Mouse (Mus musculus) midbrain, embryonic 15.5 days (tissue): ENCODE measurements around the gene 4930595D18Rik. TPM values are rescaled to one million over a fixed set of nuclear protein-coding genes. Genes with fewer than 3 reads are reported as not detected.

ENCODE experiments used
- ATAC-seq: fragments of 200-750 bp; cut with Nextera tagmentation; replicated peaks from 2 replicates; pipeline ENCODE4 v1.8.0; 2017; ENCODE audit warnings: moderate TSS enrichment
- H3K27ac ChIP-seq: fragments of 300-500 bp; sonication (generic); 2 replicates; pipeline ENCODE4 v1.5.1; 2015; ENCODE audit warnings: mild to moderate bottlenecking, inconsistent platforms
- H3K27me3 ChIP-seq: fragments of 300-500 bp; sonication (generic); replicated peaks from 2 replicates; pipeline ENCODE4 v1.6.1; 2015; ENCODE audit warnings: inconsistent platforms
- H3K36me3 ChIP-seq: fragments of 300-500 bp; sonication (generic); replicated peaks from 2 replicates; pipeline ENCODE4 v1.6.1; 2015; ENCODE audit warnings: inconsistent platforms
- H3K4me1 ChIP-seq: fragments of 300-500 bp; sonication (generic); 2 replicates; pipeline ENCODE4 v1.6.1; 2015; ENCODE audit warnings: inconsistent platforms
- H3K4me2 ChIP-seq: fragments of 300-500 bp; sonication (generic); 2 replicates; pipeline ENCODE4 v1.6.1; 2015; ENCODE audit warnings: inconsistent platforms, mild to moderate bottlenecking, moderate library complexity
- H3K4me3 ChIP-seq: fragments of 300-500 bp; sonication (generic); 2 replicates; pipeline ENCODE4 v1.5.1; 2015; ENCODE audit warnings: mild to moderate bottlenecking, inconsistent platforms
- H3K9ac ChIP-seq: fragments of 300-500 bp; sonication (generic); 2 replicates; pipeline ENCODE4 v1.6.1; 2015; ENCODE audit warnings: mild to moderate bottlenecking, inconsistent platforms
- H3K9me3 ChIP-seq: fragments of 300-500 bp; sonication (generic); 2 replicates; pipeline ENCODE4 v1.6.1; 2016; ENCODE audit warnings: inconsistent platforms
- WGBS: fragments of 180-500 bp; shearing (Covaris S2); methylation state at CpG from one replicate; pipeline ENCODE4 v1.1.7; 2015; ENCODE audit warnings: mixed read lengths; 5-methylcytosine and 5-hydroxymethylcytosine counted together
- polyA plus RNA-seq: library from polyadenylated mRNA; unstranded; fragments of >200 nt; fragmentation: Nextera tagmentation; extraction: Ambion mirVana; gene quantifications from 2 replicates; pipeline ENCODE4 v1.2.1, GENCODE M21; 2015

4930595D18Rik gene
- polyA plus RNA-seq, 1 experiment from 2014 or later, result 0.21 TPM

- no peak overlapping the region for H3K4me3 ChIP-seq
- H3K4me1 ChIP-seq, result peaks cover 9% of the 10 kb centered on the region
- no peak for ATAC-seq
- WGBS, result 14% methylated on average over 6 of the region's 6 CpGs
- no peak overlapping the region for H3K27ac ChIP-seq
- H3K9me3 ChIP-seq, result no peaks in the 10 kb centered on the region
- H3K9ac ChIP-seq, result no peak overlapping the region
- H3K27me3 ChIP-seq, result no peaks in the 10 kb centered on the region
- H3K4me2 ChIP-seq, result no peak overlapping the region
- no peaks in the 10 kb centered on the region for H3K36me3 ChIP-seq
Measured at GRCm38 (mm10) chr12:111150236-111150596, 34.1 kb downstream of the 4930595D18Rik start.

GRCm38 (mm10) chr12:111149495-111150235 lies 34.6 kb downstream of the 4930595D18Rik start:
- H3K27ac ChIP-seq, result no peak overlapping the region
- no peaks in the 10 kb centered on the region for H3K9me3 ChIP-seq
- H3K36me3 ChIP-seq, result no peaks in the 10 kb centered on the region
- no peak for ATAC-seq
- no peak overlapping the region for H3K4me2 ChIP-seq
- WGBS, result 68% methylated on average over 17 of the region's 17 CpGs
- H3K27me3 ChIP-seq, result no peaks in the 10 kb centered on the region
- H3K9ac ChIP-seq, result no peak overlapping the region
- H3K4me3 ChIP-seq, result no peak overlapping the region
- peaks cover 14% of the 10 kb centered on the region for H3K4me1 ChIP-seq

- Histone ChIP-seq H3K4me2 (no peak overlapping the region), H3K4me1 (peaks cover 26% of the 10 kb centered on the region), H3K27me3 (no peaks in the 10 kb centered on the region), H3K27ac (no peak overlapping the region), H3K9me3 (no peaks in the 10 kb centered on the region), H3K36me3 (no peaks in the 10 kb centered on the region), H3K4me3 (no peak overlapping the region), H3K9ac (no peak overlapping the region)
- WGBS, result 45% methylated on average over 9 of the region's 9 CpGs
- ATAC-seq, result no peak; the same call in 1 of the 2 replicates
Measured at GRCm38 (mm10) chr12:111145269-111145668, 39.0 kb downstream of the 4930595D18Rik start.

GRCm38 (mm10) chr12:111144598-111144997 lies 39.7 kb downstream of the 4930595D18Rik start:
- Histone ChIP-seq H3K4me1 (peaks cover 26% of the 10 kb centered on the region), H3K4me3 (no peak overlapping the region), H3K9me3 (no peaks in the 10 kb centered on the region), H3K9ac (no peak overlapping the region), H3K27me3 (no peaks in the 10 kb centered on the region), H3K27ac (no peak overlapping the region), H3K4me2 (no peak overlapping the region), H3K36me3 (no peaks in the 10 kb centered on the region)
- 98% methylated on average over 2 of the region's 2 CpGs for WGBS
- no peak for ATAC-seq

- H3K4me3 ChIP-seq, result no peak overlapping the region
- peak; percentile 44 for ATAC-seq
- H3K27ac ChIP-seq, result peak overlapping the region; percentile 56
- peaks cover 26% of the 10 kb centered on the region for H3K4me1 ChIP-seq
- H3K36me3 ChIP-seq, result no peaks in the 10 kb centered on the region
- WGBS, result 61% methylated on average over 16 of the region's 16 CpGs
- H3K9ac ChIP-seq, result no peak overlapping the region
- no peaks in the 10 kb centered on the region for H3K9me3 ChIP-seq
- H3K27me3 ChIP-seq, result no peaks in the 10 kb centered on the region
- H3K4me2 ChIP-seq, result peak overlapping the region; percentile 31
Measured at GRCm38 (mm10) chr12:111143509-111144063, 40.7 kb downstream of the 4930595D18Rik start.

GRCm38 (mm10) chr12:111143005-111143508 lies 41.2 kb downstream of the 4930595D18Rik start:
- WGBS, result 6% methylated on average over 12 of the region's 12 CpGs
- no peaks in the 10 kb centered on the region for H3K36me3 ChIP-seq
- no peaks in the 10 kb centered on the region for H3K27me3 ChIP-seq
- no peaks in the 10 kb centered on the region for H3K9me3 ChIP-seq
- ATAC-seq, result peak; percentile 68
- peaks cover 26% of the 10 kb centered on the region for H3K4me1 ChIP-seq
- peak overlapping the region; percentile 56 for H3K27ac ChIP-seq
- H3K4me2 ChIP-seq, result peak overlapping the region; percentile 31
- 0 out of 2 replicates have a peak overlapping the region, but pooled peaks have one; percentile 1 for H3K4me3 ChIP-seq
- H3K9ac ChIP-seq, result no peak overlapping the region

- Histone ChIP-seq H3K9ac (no peak overlapping the region), H3K9me3 (no peaks in the 10 kb centered on the region), H3K4me1 (no peaks in the 10 kb centered on the region), H3K4me3 (no peak overlapping the region), H3K27me3 (no peaks in the 10 kb centered on the region), H3K4me2 (no peak overlapping the region), H3K27ac (no peak overlapping the region), H3K36me3 (no peaks in the 10 kb centered on the region)
- WGBS, result 66% methylated on average over 2 of the region's 2 CpGs
- no peak for ATAC-seq
Measured at GRCm38 (mm10) chr12:111137079-111137478, 47.2 kb downstream of the 4930595D18Rik start.

GRCm38 (mm10) chr12:111135953-111136352 lies 48.3 kb downstream of the 4930595D18Rik start:
- WGBS, result 77% methylated on average over 3 of the region's 3 CpGs
- Histone ChIP-seq H3K36me3 (no peaks in the 10 kb centered on the region), H3K27me3 (no peaks in the 10 kb centered on the region), H3K9me3 (no peaks in the 10 kb centered on the region), H3K27ac (no peak overlapping the region), H3K4me2 (no peak overlapping the region), H3K9ac (no peak overlapping the region), H3K4me3 (no peak overlapping the region), H3K4me1 (no peaks in the 10 kb centered on the region)
- ATAC-seq, result no peak

GRCm38 (mm10) chr12:111134791-111135733 lies 49.2 kb downstream of the 4930595D18Rik start:
- ATAC-seq, result no peak
- no peaks in the 10 kb centered on the region for H3K9me3 ChIP-seq
- H3K4me2 ChIP-seq, result no peak overlapping the region
- H3K27ac ChIP-seq, result 0 out of 2 replicates have a peak overlapping the region, but pooled peaks have one; percentile 60
- no peak overlapping the region for H3K9ac ChIP-seq
- no peaks in the 10 kb centered on the region for H3K4me1 ChIP-seq
- no peaks in the 10 kb centered on the region for H3K36me3 ChIP-seq
- no peak overlapping the region for H3K4me3 ChIP-seq
- 66% methylated on average over 19 of the region's 19 CpGs for WGBS
- H3K27me3 ChIP-seq, result no peaks in the 10 kb centered on the region

- 68% methylated on average over 7 of the region's 7 CpGs for WGBS
- no peak for ATAC-seq
- Histone ChIP-seq H3K27me3 (no peaks in the 10 kb centered on the region), H3K4me2 (no peak overlapping the region), H3K4me3 (no peak overlapping the region), H3K9me3 (no peaks in the 10 kb centered on the region), H3K27ac (no peak overlapping the region), H3K36me3 (no peaks in the 10 kb centered on the region), H3K9ac (no peak overlapping the region), H3K4me1 (no peaks in the 10 kb centered on the region)
Measured at GRCm38 (mm10) chr12:111134169-111134568, 50.1 kb downstream of the 4930595D18Rik start.

- H3K9me3 ChIP-seq, result no peaks in the 10 kb centered on the region
- H3K4me1 ChIP-seq, result peaks cover 13% of the 10 kb centered on the region
- H3K9ac ChIP-seq, result no peak overlapping the region
- H3K4me3 ChIP-seq, result no peak overlapping the region
- WGBS, result 71% methylated on average over 6 of the region's 6 CpGs
- no peak overlapping the region for H3K4me2 ChIP-seq
- no peak for ATAC-seq
- H3K36me3 ChIP-seq, result 0 out of 2 replicates have a peak, but pooled peaks cover 1% of the 10 kb centered on the region
- H3K27me3 ChIP-seq, result no peaks in the 10 kb centered on the region
- no peak overlapping the region for H3K27ac ChIP-seq
Measured at GRCm38 (mm10) chr12:111125666-111126065, 58.6 kb downstream of the 4930595D18Rik start.
